Mouse (Mus musculus) kidney, postnatal 4 days (tissue): ENCODE results near the gene Syt16.

Source experiments
- DNase-seq, 2 experiments: peaks; one replicate each; pipeline ENCODE4 v3.0.0; 2021; ENCODE audit warnings: mixed read lengths in 2 of 2

The Syt16 gene

DNA sequence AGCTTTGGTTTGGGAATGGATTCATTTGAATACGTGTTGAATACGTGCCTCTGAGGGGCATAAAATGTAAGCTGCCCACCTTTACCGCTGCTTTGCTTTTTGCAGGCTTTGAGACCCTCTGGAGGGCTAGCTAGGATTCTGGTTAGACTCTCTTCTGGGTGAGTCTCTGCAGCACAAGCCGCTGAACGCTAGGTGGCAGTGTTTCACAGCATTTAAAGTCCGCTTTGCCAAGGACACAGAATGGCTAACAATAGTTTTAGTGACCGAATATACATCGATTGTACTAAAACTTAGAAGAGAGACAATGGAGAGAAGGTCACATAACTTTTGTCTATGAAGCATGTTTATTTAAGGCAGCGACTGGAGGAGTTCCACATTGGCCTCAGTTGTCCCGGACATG, 322.9 kb downstream of the Syt16 start:
- DNase-seq = peak; percentile 82 to 83

DNA sequence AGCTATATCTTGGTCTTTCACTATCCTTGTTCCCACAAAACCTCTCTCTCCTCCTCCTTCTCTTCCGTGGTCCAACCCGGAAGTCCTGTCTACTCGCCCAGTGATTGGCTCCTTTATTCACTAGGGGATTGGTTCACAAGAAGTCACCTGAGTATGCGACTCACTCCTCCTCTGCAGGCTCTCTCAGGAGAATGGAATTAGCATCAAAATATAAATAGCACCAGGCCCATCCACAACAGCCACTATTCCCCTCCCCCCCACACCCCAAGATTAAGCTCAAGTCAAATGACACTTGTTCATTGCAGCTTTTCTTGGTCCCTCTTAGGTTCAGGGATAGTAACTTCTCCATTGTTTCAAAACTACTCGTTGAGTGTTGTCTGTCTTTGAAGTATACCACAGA, 324.5 kb downstream of the Syt16 start:
- no peak for DNase-seq
